Mouse (Mus musculus) intestine, embryonic 15.5 days (tissue): ENCODE results near the gene Macf1. TPM values are rescaled to one million over a fixed set of nuclear protein-coding genes. Genes with fewer than 3 reads are reported as not detected.
"Not testable (repeated sequence)": the region's sequence is repeated elsewhere in the genome, so short reads cannot be mapped to it uniquely, and the experiment has no call there.

Experiments
- ATAC-seq: fragments of 200-750 bp; cut with Nextera tagmentation; 2 replicates; pipeline ENCODE4 v1.8.0; 2017; ENCODE audit warnings: moderate TSS enrichment, moderate library complexity
- H3K27ac ChIP-seq: fragments of 300-500 bp; sonication (generic); 2 replicates; pipeline ENCODE4 v1.5.1; 2015; ENCODE audit warnings: mild to moderate bottlenecking, inconsistent platforms
- H3K27me3 ChIP-seq: fragments of 300-500 bp; sonication (generic); replicated peaks from 2 replicates; pipeline ENCODE4 v1.6.1; 2015; ENCODE audit warnings: inconsistent platforms
- H3K36me3 ChIP-seq: fragments of 300-500 bp; sonication (generic); 2 replicates; pipeline ENCODE4 v1.6.1; 2015; ENCODE audit warnings: inconsistent platforms
- H3K4me1 ChIP-seq: fragments of 300-500 bp; sonication (generic); replicated peaks from 2 replicates; pipeline ENCODE4 v1.6.1; 2015; ENCODE audit warnings: inconsistent platforms
- H3K4me2 ChIP-seq: fragments of 300-500 bp; sonication (generic); replicated peaks from 2 replicates; pipeline ENCODE4 v1.6.1; 2015; ENCODE audit warnings: mild to moderate bottlenecking, inconsistent platforms
- H3K4me3 ChIP-seq: fragments of 300-500 bp; sonication (generic); replicated peaks from 2 replicates; pipeline ENCODE4 v1.5.1; 2015; ENCODE audit warnings: inconsistent platforms
- H3K9ac ChIP-seq: fragments of 300-500 bp; sonication (generic); 2 replicates; pipeline ENCODE4 v1.6.1; 2015; ENCODE audit warnings: inconsistent platforms
- H3K9me3 ChIP-seq: fragments of 300-500 bp; sonication (generic); 2 replicates; pipeline ENCODE4 v1.6.1; 2016; ENCODE audit warnings: inconsistent platforms
- WGBS: fragments of 180-500 bp; shearing (Covaris S2); methylation state at CpG from one replicate; pipeline ENCODE4 v1.1.7; 2015; 5-methylcytosine and 5-hydroxymethylcytosine counted together
- polyA plus RNA-seq: library from polyadenylated mRNA; unstranded; fragments of >200 nt; fragmentation: Nextera tagmentation; extraction: Ambion mirVana; gene quantifications from 2 replicates; pipeline ENCODE4 v1.2.1, GENCODE M21; 2015

Gene Macf1
- polyA plus RNA-seq, 1 experiment from 2014 or later, result 28.0 TPM

DNA sequence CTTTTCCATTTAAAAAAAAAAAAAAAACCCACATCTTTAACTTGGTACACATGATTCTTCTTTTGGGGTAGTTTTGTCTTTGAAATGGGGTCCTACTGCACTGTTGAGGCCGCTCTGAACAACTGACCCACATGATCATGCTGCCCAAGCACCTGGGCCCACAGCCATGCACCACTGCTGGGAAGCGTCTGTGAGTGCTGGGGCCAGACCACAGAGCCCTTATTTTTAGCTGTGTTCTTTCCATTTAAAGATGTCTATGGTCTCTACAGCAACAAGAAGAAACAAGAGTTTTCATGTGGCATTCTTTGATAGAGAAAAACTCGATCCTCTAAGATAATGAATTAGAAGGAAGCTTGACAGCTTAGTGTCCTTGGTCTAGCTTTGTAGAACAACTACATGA, 135.8 kb downstream of the Macf1 start:
- no peak for ATAC-seq
- H3K36me3 ChIP-seq, result no peaks in the 10 kb centered on the region; the same call in 1 of the 2 replicates

DNA sequence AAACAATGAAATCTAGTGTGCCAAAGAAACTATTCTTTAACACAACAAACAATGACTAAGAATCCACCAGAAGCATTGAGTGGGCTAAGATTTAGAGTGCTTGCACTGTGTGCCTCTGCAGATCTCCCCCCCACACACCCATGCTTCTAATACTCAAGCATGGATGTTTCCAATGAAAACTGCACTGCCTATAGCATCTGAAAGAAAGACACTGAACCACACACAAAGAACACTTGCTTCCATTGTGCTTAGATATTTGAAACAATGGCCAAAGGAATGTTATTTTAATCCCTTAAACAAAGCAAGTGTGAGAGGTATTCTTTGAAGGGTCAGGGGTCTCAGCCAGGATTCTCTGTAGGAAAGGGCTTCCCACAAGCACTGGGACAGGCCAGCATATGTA, 140.5 kb downstream of the Macf1 start:
- Histone ChIP-seq H3K27ac (no peak overlapping the region), H3K4me1 (no peaks in the 10 kb centered on the region), H3K9me3 (no peaks in the 10 kb centered on the region), H3K9ac (no peak overlapping the region), H3K4me2 (no peak overlapping the region), H3K27me3 (no peaks in the 10 kb centered on the region), H3K36me3 (no peaks in the 10 kb centered on the region; the same call in 1 of the 2 replicates), H3K4me3 (no peak overlapping the region)
- ATAC-seq, result no peak

More for the DNA sequence above, 135.8 kb downstream of the Macf1 start:
- no peaks in the 10 kb centered on the region for H3K9me3 ChIP-seq
- no peak overlapping the region for H3K9ac ChIP-seq
- H3K4me3 ChIP-seq, result no peak overlapping the region
- no peaks in the 10 kb centered on the region for H3K4me1 ChIP-seq
- no peak overlapping the region for H3K4me2 ChIP-seq
- WGBS, result 93% methylated on average over 3 of the region's 3 CpGs
- no peaks in the 10 kb centered on the region for H3K27me3 ChIP-seq
- no peak overlapping the region for H3K27ac ChIP-seq

DNA sequence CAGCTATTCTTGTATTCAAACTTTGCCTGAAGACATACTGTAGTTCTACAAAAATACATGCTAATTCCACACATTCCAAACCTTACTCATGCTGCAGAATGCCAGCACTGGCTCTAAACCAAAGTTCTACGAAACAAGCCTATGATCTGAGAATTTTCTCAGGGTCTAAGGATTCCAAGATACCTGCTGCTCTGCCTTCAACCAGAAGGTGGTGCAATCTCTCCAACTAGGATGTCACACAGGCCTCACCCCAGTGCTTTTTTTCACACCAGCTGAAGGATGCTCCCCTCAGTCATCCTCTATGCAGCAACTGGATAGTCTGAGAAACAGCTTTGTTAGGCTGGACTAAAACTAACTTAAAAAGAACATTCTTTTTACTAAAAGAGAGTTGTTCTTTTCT, 148.9 kb downstream of the Macf1 start:
- Histone ChIP-seq H3K9me3 (no peaks in the 10 kb centered on the region), H3K4me1 (no peaks in the 10 kb centered on the region), H3K4me2 (no peak overlapping the region), H3K36me3 (no peaks in the 10 kb centered on the region), H3K9ac (no peak overlapping the region), H3K27ac (no peak overlapping the region), H3K4me3 (no peak overlapping the region), H3K27me3 (no peaks in the 10 kb centered on the region)
- ATAC-seq, result peak; percentile 75
- WGBS, result 48% methylated on average over 1 of the region's 1 CpGs

DNA sequence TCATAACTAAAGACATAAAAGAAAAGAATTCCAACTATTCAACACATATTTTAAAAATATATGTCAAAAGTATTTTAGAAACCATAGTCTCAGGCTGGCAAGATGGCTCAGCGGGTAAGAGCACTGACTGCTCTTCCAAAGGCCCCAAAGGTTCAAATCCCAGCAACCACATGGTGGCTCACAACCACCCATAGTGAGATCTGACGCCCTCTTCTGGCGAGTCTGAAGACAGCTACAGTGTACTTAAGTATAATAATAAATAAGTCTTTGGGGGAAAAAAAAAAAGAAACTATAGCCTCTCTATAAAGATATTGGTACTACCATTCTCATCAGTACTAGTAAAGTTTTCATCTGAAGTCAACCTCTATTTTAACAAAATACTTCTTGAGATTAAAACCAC, 152.2 kb downstream of the Macf1 start:
- WGBS, result 34% methylated on average over 3 of the region's 3 CpGs
- ATAC-seq, result no peak
- Histone ChIP-seq H3K4me3 (no peak overlapping the region), H3K27me3 (no peaks in the 10 kb centered on the region), H3K27ac (no peak overlapping the region), H3K4me2 (no peak overlapping the region), H3K9me3 (no peaks in the 10 kb centered on the region), H3K36me3 (no peaks in the 10 kb centered on the region), H3K9ac (no peak overlapping the region), H3K4me1 (peaks cover 6% of the 10 kb centered on the region; the same call in 1 of the 2 replicates)

DNA sequence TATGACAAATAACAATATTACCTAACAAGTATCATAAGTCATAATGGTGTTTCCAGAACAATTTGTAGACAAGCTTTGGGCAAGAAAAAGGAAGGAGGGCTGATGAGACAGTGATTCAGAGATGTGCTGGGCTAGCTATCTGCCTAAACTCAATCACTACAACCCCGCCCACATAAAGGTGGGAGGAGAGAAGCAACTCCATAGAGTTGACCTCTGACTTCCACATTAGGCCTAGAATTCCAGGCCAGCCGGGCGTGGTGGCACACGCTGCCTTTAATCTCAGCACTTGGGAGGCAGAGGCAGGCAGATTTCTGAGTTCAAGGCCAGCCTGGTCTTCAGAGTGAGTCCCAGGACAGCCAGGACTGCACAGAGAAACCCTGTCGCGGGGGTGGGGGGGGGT, 153.2 kb downstream of the Macf1 start:
- Histone ChIP-seq H3K4me1 (peaks cover 13% of the 10 kb centered on the region; the same call in 1 of the 2 replicates), H3K9me3 (no peaks in the 10 kb centered on the region), H3K27ac (no peak overlapping the region), H3K27me3 (no peaks in the 10 kb centered on the region), H3K36me3 (no peaks in the 10 kb centered on the region), H3K4me3 (no peak overlapping the region), H3K9ac (no peak overlapping the region), H3K4me2 (no peak overlapping the region)
- 84% methylated on average over 6 of the region's 6 CpGs for WGBS
- no peak for ATAC-seq

DNA sequence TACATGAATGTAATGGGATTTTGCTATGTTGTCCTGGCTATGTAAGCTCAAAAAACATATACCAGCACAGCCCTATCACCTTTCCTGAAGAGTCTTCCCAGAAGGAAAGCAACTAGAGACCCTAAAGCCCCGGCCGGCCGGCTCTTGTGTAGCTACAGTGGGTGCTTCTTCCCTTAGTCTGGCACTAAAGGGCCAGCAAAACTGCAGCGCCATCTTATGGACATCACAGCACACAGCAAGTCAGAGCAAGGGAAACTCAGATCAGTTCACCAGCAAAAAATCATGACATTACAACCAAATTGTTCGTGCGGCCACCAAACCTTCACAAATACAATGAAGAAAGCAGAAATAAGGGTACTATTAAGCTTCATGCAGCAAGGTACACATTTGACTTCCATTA, 154.9 kb downstream of the Macf1 start:
- H3K27me3 ChIP-seq, result no peaks in the 10 kb centered on the region
- WGBS, result 54% methylated on average over 6 of the region's 6 CpGs
- H3K36me3 ChIP-seq, result no peaks in the 10 kb centered on the region
- H3K9ac ChIP-seq, result no peak overlapping the region
- H3K4me2 ChIP-seq, result no peak overlapping the region
- no peak overlapping the region for H3K4me3 ChIP-seq
- no peak overlapping the region for H3K27ac ChIP-seq
- no peaks in the 10 kb centered on the region for H3K9me3 ChIP-seq
- no peak for ATAC-seq
- H3K4me1 ChIP-seq, result peaks cover 13% of the 10 kb centered on the region; the same call in 1 of the 2 replicates

DNA sequence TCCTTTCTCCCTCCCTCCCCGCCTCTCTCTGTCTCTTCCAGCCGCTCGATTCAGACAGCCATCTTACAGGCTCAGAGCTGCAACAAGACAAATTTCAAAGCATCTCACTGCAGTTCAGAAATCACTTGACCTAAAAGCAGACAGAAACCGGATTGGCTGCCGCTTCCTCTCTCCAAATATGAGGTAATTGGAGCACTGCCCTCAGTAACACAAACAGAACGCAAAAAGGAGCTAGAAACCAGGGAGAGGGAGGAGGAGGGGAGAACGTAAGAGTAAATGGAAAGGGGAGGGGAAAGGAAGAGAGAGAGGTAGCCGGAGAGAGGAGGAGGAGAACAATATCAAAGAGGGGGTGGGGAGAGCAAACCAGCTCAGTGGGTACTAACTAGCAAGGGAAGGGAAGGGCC, 156.6 kb downstream of the Macf1 start:
- Histone ChIP-seq H3K4me2 (peak overlapping the region; percentile 57), H3K9ac (peak overlapping the region; percentile 22), H3K4me1 (peaks cover 13% of the 10 kb centered on the region; the same call in 1 of the 2 replicates), H3K9me3 (no peaks in the 10 kb centered on the region), H3K4me3 (peak overlapping the region; percentile 20), H3K27ac (peak overlapping the region; percentile 58), H3K36me3 (no peaks in the 10 kb centered on the region), H3K27me3 (no peaks in the 10 kb centered on the region)
- WGBS, result 7% methylated on average over 8 of the region's 8 CpGs
- peak; percentile 65 for ATAC-seq

DNA sequence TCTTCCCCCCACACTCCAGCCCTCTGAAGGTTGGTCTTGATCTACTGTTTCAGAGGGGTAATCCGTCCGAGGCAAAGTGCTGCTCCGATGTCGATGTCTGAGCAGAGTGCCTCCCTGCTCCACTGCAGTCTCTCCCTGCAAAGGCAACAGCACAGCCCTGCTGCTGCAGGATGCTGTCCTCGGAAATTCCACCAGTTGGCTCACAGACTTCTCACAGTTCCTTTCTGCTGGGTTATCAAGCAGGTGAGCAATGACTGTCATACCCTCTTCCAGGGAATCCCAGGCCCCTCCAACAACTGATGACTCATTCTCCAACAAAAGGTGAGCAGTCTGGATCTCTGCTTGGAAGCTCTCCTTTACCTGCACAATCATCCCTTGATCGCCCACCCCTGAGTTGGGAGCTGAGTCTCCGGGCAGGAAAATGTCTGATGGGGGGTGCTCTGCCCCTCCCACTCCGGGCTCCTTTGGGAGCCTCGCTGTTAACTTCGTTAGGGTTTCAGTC, 157.3 kb downstream of the Macf1 start:
- WGBS, result 34% methylated on average over 10 of the region's 10 CpGs
- no peaks in the 10 kb centered on the region for H3K36me3 ChIP-seq

DNA sequence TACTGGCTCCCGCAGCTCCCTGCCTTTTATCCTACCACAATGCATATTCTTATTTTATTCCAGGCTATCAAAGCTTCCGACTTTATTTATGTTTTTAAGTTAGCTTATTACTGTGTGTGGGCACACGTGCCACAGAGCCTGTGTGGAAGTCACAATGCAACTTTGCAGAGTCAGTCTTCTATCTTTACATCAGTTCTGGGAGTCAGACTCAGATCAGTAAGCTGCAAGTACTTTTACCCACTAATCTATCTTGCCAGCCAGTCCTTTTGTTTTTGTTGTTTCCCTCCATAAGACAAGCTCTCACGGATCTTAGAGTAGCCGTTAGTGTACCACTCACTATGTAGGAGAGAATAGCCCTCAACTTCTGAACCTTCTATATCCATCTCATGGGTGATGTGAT, 159.4 kb downstream of the Macf1 start:
- H3K9ac ChIP-seq, result no peak overlapping the region
- peaks cover 13% of the 10 kb centered on the region; the same call in 1 of the 2 replicates for H3K4me1 ChIP-seq
- H3K4me2 ChIP-seq, result no peak overlapping the region
- WGBS, result 89% methylated on average over 5 of the region's 5 CpGs
- no peak overlapping the region for H3K4me3 ChIP-seq
- ATAC-seq, result no peak
- H3K36me3 ChIP-seq, result no peaks in the 10 kb centered on the region
- no peaks in the 10 kb centered on the region for H3K27me3 ChIP-seq
- no peaks in the 10 kb centered on the region for H3K9me3 ChIP-seq
- no peak overlapping the region for H3K27ac ChIP-seq

More for the DNA sequence above, 157.3 kb downstream of the Macf1 start:
- H3K4me3 ChIP-seq, result peak overlapping the region; percentile 20
- H3K4me1 ChIP-seq, result peaks cover 13% of the 10 kb centered on the region; the same call in 1 of the 2 replicates
- H3K9me3 ChIP-seq, result no peaks in the 10 kb centered on the region
- peak overlapping the region; percentile 58; the same call in 1 of the 2 replicates for H3K27ac ChIP-seq
- peak overlapping the region; percentile 57 for H3K4me2 ChIP-seq
- no peaks in the 10 kb centered on the region for H3K27me3 ChIP-seq
- peak; percentile 45 for ATAC-seq
- H3K9ac ChIP-seq, result peak overlapping the region; percentile 22

DNA sequence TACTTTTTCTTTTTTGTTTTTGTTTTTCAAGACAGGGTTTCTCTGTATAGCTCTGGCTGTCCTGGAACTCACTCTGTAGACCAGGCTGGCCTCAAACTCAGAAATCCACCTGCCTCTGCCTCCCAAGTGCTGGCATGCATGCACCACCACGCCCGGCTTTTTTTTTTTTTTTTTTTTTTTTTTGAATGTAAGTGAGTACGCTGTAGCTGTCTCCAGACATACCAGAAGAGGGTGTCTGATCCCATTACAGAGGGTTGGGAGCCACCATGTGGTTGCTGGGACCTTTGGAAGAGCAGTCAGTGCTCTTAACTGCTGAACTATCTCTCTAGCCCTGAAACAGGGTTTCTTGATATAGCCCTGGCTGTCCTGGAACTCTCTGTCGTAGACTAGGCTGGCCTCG, 164.0 kb downstream of the Macf1 start:
- not testable (repeated sequence) for ATAC-seq, H3K4me1 ChIP-seq, H3K4me3 ChIP-seq, H3K4me2 ChIP-seq, H3K9ac ChIP-seq, H3K36me3 ChIP-seq, H3K27me3 ChIP-seq, H3K27ac ChIP-seq, H3K9me3 ChIP-seq
- WGBS, result 79% methylated on average over 5 of the region's 5 CpGs

DNA sequence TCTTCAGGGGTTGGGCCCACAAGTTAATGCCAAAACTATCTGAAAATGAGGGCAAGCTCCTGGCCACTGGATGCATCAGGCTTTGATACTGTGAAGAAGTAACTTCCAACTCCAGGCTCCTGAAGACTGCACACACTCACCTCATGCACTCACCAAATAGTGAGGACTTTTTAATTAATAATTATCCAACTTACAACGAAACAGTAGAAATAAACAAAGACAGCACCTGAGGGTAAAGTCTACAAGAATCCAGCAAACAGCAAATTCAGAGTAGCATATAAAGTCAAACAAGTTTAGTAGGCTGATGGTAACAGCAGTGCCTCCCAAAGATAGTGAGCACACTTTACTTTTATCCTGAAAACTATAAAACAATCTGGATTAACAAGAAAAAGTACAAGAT, 168.5 kb downstream of the Macf1 start:
- ATAC-seq, result no peak
- Histone ChIP-seq H3K27me3 (no peaks in the 10 kb centered on the region), H3K27ac (no peak overlapping the region), H3K4me3 (no peak overlapping the region), H3K9ac (no peak overlapping the region), H3K4me1 (no peaks in the 10 kb centered on the region), H3K4me2 (no peak overlapping the region), H3K9me3 (no peaks in the 10 kb centered on the region), H3K36me3 (0 out of 2 replicates have a peak, but pooled peaks cover 3% of the 10 kb centered on the region)
- WGBS, result 44% methylated on average over 1 of the region's 1 CpGs

DNA sequence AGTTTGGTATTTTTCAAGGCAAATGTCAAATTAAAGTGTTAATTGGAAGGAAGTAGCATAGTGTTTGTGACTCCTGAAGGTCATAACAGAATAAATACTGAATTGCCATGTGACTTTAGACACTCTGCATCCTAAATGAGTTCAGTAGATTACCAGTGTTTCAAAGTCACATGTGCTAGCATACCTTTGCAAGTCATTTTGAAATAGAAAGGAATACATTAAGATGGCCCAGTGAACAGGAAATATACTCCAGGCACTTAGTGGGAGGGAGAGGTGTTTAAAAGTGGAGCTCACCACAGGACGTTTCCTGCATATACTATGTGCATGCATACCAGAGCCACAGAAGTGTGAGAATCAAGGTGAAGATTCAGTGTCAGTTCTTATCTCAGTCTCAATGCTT, 174.0 kb downstream of the Macf1 start:
- no peaks in the 10 kb centered on the region for H3K27me3 ChIP-seq
- 63% methylated on average over 1 of the region's 1 CpGs for WGBS
- no peaks in the 10 kb centered on the region for H3K9me3 ChIP-seq
- no peak overlapping the region for H3K27ac ChIP-seq
- no peak overlapping the region for H3K4me3 ChIP-seq
- H3K36me3 ChIP-seq, result peaks cover 7% of the 10 kb centered on the region; the same call in 1 of the 2 replicates
- ATAC-seq, result no peak
- H3K4me1 ChIP-seq, result no peaks in the 10 kb centered on the region
- no peak overlapping the region for H3K4me2 ChIP-seq
- H3K9ac ChIP-seq, result no peak overlapping the region

DNA sequence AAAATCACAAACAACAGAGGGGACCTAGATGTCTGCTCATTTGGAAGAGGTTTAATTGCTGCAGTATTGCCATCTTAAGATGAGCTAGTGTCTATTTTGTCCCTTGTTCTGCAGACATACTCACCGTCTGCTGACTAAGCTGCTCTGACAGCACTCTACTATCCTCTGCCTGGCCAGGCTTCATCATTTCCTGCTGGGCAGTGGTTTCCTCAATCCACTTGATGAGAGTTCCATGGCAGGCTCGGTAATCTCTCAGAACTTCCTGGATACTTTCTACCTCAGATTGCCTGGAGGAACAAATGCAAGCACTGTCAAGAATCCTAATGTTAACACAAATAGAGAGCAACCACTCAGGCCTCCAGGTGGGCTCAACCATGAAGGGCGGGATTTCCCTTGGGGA, 195.1 kb downstream of the Macf1 start:
- Histone ChIP-seq H3K4me1 (no peaks in the 10 kb centered on the region), H3K4me3 (no peak overlapping the region), H3K4me2 (no peak overlapping the region), H3K9me3 (no peaks in the 10 kb centered on the region), H3K9ac (no peak overlapping the region), H3K27ac (no peak overlapping the region), H3K36me3 (peaks cover 5% of the 10 kb centered on the region; the same call in 1 of the 2 replicates), H3K27me3 (no peaks in the 10 kb centered on the region)
- ATAC-seq, result no peak
- 77% methylated on average over 3 of the region's 3 CpGs for WGBS
